Mouse (Mus musculus): ENCODE results near the gene Fbxw4. TPM values are rescaled to one million over a fixed set of nuclear protein-coding genes. Genes with fewer than 3 reads are reported as not detected.

The Fbxw4 gene
- 3.4 TPM in 2 replicates for polyA plus RNA-seq (2015; fragmentation: Nextera tagmentation; extraction: Ambion mirVana)

DNA sequence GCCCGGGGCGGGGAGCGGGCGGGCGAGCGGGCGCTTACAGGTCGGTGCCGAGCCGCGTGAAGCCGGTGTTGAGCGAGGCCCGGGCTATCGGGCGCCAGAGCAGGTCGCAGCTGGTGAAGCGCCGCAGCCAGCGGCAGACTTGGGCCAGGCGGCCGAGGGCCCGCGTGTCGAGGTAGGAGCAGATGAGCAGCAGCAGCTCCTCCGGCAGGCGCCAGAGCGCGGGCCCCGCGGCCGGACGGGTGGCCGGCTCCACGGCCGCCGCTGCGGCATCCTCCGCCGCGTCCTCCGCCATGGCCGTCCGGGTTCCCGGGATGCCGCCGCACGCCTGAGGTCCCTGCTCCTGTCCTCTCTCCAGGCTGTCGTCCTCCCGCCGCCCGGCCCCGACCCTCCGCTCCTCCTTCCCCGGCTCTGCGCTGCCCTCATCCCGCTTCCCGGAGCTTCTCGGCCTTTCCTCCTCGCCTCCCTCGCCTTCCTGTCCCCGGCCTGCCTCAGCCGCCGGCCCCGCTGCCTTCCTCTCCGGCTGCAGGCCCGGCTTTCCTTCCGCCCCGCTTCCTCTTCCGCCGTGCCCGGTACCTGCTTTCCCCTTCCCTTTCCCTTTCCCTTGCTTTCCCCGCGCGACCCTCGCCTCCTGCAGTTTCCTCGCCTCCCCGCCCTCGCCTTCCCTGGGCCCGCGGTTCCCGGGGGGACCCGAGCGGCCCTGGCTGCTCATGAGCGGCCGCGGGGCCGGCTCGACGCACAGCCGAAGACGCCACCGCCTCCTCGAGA lies at the start of gene Fbxw4:
Fbxw4 (minus strand) TSS at position 575 of the 765 bp plus-strand sequence.
- Histone ChIP-seq H3K9me3 (replicated peaks) (no peaks in the 10 kb centered on the region), H3K9ac (peak within 1 kb of the TSS; percentile 98), H3K4me1 (peaks cover 26% of the 10 kb centered on the region), H3K4me3 (peak within 1 kb of the TSS; percentile 84), H3K27ac (peak within 1 kb of the TSS; percentile 92), H3K4me2 (peak within 1 kb of the TSS; percentile 72), H3K36me3 (ENCODE audit: poor library complexity, severe bottlenecking) (no peaks in the 10 kb centered on the region), H3K27me3 (peaks cover 10% of the 10 kb centered on the region; the same call in 1 of the 2 replicates)
- WGBS: under 1% methylated on average over 62 of the region's 94 CpGs
- peak; percentile 91 for ATAC-seq

DNA sequence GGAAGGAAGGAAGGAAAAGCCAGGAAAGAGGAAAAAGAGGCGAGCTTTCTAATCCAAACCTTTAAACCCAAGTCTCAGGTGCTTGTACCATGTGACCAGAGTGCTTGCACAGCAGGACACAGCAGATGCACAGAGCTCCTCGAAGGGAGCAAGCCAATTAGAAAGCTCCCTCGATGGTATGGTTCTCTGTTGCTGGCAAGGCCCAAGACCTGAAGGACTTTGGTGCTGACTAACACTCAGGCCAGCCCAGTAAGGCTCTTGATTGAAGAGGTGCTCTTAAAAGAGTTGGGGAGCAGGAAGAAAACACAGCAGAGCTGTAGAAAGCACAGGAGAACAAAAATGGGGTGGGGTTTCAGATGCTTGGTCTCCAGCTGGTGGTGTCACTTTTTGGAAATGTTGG lies 48.6 kb upstream of the Fbxw4 start:
- ATAC-seq: no peak
- H3K36me3 ChIP-seq (ENCODE audit: poor library complexity, severe bottlenecking): no peaks in the 10 kb centered on the region

DNA sequence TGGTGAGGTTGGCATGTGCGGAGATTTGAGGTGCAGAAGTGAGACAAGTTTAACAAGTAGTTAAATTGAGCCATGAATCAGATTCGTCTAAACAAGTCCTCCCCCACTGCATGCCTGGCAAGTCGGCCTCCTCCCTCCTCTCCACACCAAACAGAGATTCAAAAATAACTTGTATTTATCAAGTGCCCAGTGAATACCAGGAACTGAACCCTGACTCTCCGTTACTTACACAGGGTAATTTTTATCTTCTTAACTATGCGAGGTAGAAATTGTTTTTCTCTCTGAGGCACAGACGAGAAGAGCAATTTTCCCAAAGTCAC lies 36.1 kb upstream of the Fbxw4 start:
- no peak for ATAC-seq
- H3K27me3 ChIP-seq: peaks cover 16% of the 10 kb centered on the region
- no peaks in the 10 kb centered on the region for H3K9me3 ChIP-seq (replicated peaks)
- H3K4me2 ChIP-seq: no peak overlapping the region
- 61% methylated on average over 6 of the region's 6 CpGs for WGBS
- H3K36me3 ChIP-seq (ENCODE audit: poor library complexity, severe bottlenecking): no peaks in the 10 kb centered on the region
- no peak overlapping the region for H3K9ac ChIP-seq
- H3K27ac ChIP-seq: no peak overlapping the region
- no peak overlapping the region for H3K4me3 ChIP-seq
- H3K4me1 ChIP-seq: peaks cover 8% of the 10 kb centered on the region; the same call in 1 of the 2 replicates

More for the DNA sequence above, 48.6 kb upstream of the Fbxw4 start:
- Histone ChIP-seq H3K4me3 (no peak overlapping the region), H3K4me1 (no peaks in the 10 kb centered on the region), H3K9ac (no peak overlapping the region), H3K27me3 (0 out of 2 replicates have a peak, but pooled peaks cover 3% of the 10 kb centered on the region), H3K4me2 (no peak overlapping the region), H3K9me3 (replicated peaks) (no peaks in the 10 kb centered on the region), H3K27ac (no peak overlapping the region)
- 66% methylated on average over 3 of the region's 3 CpGs for WGBS

DNA sequence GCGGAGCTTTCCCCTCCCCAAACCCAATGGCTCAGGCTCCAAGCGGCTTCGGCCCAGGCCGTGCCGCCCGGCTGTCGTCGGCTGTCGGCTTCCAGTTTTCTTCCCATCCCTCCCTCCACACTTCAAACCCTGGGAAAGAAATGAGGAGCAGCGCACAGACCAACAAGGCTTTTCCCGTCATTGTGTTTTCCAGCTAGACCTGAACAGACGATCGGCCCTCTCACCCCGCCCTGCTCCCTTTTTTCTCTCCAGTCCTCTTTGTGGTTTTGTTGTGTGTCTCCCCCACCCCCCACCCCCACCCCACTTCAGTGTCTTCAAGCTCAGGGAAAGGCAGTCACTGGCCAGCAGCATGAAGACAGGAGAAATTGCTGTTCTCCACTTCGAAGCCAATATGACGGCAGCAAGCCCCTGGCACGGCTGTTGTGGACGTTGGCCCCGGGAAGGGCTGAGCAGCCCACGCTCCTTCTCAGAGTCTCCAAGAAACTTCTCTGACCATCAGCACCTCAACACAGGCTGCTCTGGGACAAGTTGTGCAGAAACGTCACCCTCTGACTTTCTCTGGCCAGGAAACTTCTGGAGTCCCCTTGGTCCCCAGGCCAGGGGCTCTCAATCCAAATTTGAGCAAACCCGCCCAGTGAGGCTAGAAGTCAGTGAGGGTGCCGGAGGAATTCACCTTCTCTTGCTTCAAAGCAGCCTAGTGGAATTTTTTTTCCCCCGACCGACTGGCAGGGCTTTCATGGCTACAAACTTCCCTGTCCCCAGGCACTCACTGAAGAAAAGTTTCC lies 35.6 kb upstream of the Fbxw4 start:
- no peak overlapping the region for H3K27ac ChIP-seq
- H3K9me3 ChIP-seq (replicated peaks): no peaks in the 10 kb centered on the region
- no peak overlapping the region for H3K9ac ChIP-seq
- peak overlapping the region; percentile 18 for H3K4me2 ChIP-seq
- H3K27me3 ChIP-seq: peaks cover 16% of the 10 kb centered on the region
- no peak overlapping the region for H3K4me3 ChIP-seq
- no peak for ATAC-seq
- no peaks in the 10 kb centered on the region for H3K36me3 ChIP-seq (ENCODE audit: poor library complexity, severe bottlenecking)
- H3K4me1 ChIP-seq: peaks cover 8% of the 10 kb centered on the region; the same call in 1 of the 2 replicates
- WGBS: 25% methylated on average over 25 of the region's 25 CpGs

DNA sequence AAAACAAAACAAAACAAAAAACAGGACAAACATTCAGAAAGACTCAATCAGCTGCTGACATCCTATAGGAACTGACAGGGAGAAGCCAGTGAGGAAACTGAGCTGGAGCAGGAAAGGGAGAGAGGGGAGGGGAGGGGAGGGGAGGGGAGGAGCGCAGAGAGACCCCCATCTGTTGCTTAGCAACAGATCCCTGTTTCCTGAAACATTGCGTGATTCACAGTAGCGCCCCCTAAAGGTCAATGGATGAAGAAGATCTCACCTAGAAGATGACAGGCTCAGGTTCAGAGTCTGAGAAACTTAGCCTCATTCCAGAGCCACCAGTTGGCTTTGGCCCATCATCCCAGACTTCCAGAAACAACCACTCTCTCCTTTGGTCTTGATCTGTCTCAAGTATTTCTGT lies 33.9 kb upstream of the Fbxw4 start:
- Histone ChIP-seq H3K4me2 (no peak overlapping the region), H3K36me3 (ENCODE audit: poor library complexity, severe bottlenecking) (no peaks in the 10 kb centered on the region), H3K27ac (no peak overlapping the region), H3K9ac (no peak overlapping the region), H3K27me3 (peaks cover 16% of the 10 kb centered on the region), H3K9me3 (replicated peaks) (no peaks in the 10 kb centered on the region), H3K4me1 (peaks cover 8% of the 10 kb centered on the region; the same call in 1 of the 2 replicates), H3K4me3 (no peak overlapping the region)
- 40% methylated on average over 3 of the region's 3 CpGs for WGBS
- no peak for ATAC-seq

DNA sequence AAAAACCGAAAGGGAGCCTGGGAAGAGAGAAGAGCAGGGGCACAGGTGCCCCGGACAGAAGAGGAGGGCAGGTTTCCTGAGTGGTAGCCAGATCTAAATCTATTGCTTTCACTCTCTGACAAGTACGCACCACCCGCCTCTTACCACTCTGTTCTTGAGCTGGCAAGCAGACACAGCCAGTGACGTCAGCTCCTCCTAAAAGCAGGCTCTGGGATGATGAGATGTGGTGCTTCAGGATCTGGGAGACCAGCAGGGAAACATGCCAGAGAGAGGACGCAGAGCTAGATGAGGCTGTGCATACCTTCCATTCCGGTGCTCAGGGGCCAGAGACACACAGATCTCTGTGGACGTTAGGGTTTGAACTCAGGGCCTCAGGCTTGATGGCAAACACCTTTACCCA lies 32.1 kb upstream of the Fbxw4 start:
- 91% methylated on average over 8 of the region's 8 CpGs for WGBS
- Histone ChIP-seq H3K27ac (no peak overlapping the region), H3K36me3 (ENCODE audit: poor library complexity, severe bottlenecking) (no peaks in the 10 kb centered on the region), H3K9ac (no peak overlapping the region), H3K9me3 (replicated peaks) (no peaks in the 10 kb centered on the region), H3K4me2 (no peak overlapping the region), H3K27me3 (peaks cover 16% of the 10 kb centered on the region), H3K4me1 (peaks cover 8% of the 10 kb centered on the region; the same call in 1 of the 2 replicates), H3K4me3 (no peak overlapping the region)
- no peak for ATAC-seq

DNA sequence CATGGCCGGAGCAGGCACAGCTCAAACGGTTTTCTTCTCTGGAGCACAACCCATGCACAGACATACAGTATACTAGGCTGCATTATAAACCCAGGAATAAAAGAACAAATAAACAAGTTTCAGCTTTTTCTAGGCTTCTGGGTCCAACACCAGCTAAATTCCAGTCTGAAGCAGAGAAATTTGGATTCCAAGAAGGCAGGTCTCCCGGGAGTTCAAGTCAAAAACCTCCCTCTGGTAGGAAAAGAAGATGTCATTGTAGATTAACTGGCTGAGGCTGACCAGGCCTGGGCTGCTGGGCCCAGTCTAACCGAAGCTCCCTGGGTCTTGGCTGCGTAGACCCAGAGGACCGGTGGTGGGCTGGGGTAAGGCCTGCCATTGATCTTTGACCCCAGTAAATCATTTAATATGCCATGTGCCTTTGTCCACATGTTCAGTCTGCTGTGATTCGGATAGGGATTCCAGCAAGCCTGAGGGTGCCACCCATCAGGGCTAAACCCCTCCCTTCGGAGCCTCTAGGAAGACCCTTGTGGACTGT lies 31.0 kb upstream of the Fbxw4 start:
- Histone ChIP-seq H3K27ac (no peak overlapping the region), H3K9ac (no peak overlapping the region), H3K4me1 (peaks cover 8% of the 10 kb centered on the region; the same call in 1 of the 2 replicates), H3K4me2 (no peak overlapping the region), H3K4me3 (no peak overlapping the region), H3K27me3 (peaks cover 15% of the 10 kb centered on the region), H3K9me3 (replicated peaks) (no peaks in the 10 kb centered on the region), H3K36me3 (ENCODE audit: poor library complexity, severe bottlenecking) (no peaks in the 10 kb centered on the region)
- WGBS: 82% methylated on average over 8 of the region's 8 CpGs
- no peak for ATAC-seq

DNA sequence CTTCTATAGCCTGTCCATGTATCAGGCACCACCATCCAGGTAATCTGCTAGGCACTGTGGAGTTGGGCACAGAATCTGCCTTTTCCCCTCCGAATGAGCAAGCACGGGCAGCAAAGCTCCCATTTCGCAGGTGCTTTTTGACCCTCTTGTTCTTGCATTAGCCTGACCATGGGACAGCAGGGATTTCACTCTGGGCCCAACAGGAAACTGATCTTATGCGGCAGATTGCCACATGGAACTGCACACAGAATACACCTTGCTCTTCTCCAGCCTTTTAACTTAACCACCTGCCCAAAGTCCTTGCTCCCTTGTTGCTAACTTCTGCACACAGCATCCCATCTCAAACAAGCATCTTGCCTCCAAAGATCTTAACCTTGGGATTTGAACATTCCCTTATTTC lies 26.9 kb upstream of the Fbxw4 start:
- Histone ChIP-seq H3K4me1 (no peaks in the 10 kb centered on the region), H3K4me3 (no peak overlapping the region), H3K9ac (no peak overlapping the region), H3K27ac (no peak overlapping the region), H3K27me3 (peaks cover 4% of the 10 kb centered on the region; the same call in 1 of the 2 replicates), H3K4me2 (no peak overlapping the region), H3K36me3 (ENCODE audit: poor library complexity, severe bottlenecking) (no peaks in the 10 kb centered on the region), H3K9me3 (replicated peaks) (no peaks in the 10 kb centered on the region)
- no peak for ATAC-seq
- 72% methylated on average over 4 of the region's 4 CpGs for WGBS

DNA sequence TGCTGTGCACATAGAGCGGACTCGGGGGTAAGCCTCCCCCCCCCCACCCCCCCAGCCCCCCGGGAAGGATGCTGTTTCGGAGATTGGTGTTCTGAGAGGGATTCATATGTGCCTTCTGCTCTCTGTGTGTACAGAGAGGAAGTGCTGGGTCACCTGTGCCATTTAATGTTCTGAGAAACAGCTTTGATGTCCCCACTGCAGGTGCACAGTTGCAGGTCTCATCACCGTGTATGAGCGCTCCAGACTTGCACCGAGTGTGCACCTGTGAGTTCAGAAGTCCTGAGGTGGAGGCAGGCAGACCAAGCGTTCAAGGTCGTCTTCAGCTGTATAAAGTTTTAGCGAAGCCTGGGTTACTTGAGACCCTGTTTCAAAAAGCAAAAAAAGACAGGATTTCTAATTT lies 23.6 kb upstream of the Fbxw4 start:
- H3K9ac ChIP-seq: no peak overlapping the region
- no peak for ATAC-seq
- H3K27ac ChIP-seq: no peak overlapping the region
- no peaks in the 10 kb centered on the region for H3K36me3 ChIP-seq (ENCODE audit: poor library complexity, severe bottlenecking)
- 81% methylated on average over 10 of the region's 10 CpGs for WGBS
- no peaks in the 10 kb centered on the region for H3K9me3 ChIP-seq (replicated peaks)
- H3K27me3 ChIP-seq: peaks cover 9% of the 10 kb centered on the region
- no peaks in the 10 kb centered on the region for H3K4me1 ChIP-seq
- no peak overlapping the region for H3K4me3 ChIP-seq
- H3K4me2 ChIP-seq: no peak overlapping the region

DNA sequence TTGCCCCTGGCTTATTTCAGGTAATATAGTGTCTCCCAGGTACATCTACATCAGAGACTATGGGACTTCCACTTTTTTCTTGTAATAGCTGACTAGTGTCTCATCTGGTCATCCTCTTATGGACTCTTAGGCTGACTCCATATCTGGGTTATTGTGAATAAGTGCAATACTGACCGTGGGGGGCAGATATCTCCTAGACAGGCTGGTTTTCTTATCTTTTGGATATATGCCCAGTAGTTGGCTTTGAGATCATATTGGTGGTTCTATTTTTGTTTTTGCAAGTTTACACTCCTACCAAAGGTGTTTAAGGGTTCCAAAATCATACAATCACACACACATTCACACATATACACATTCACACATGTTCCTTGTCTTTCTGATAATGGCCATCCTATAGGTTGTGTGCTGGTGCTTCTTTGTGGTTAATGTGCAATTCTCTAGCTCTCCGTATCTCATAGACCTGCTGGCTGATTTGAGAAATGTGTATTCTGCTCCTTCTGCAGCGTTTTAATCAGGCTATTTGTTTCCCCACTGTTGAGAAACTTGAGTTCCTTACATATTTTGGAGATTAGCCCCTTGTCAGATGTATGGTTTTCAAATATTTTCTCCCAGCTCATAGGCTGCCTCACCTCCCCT lies 20.5 kb upstream of the Fbxw4 start:
- Histone ChIP-seq H3K27ac (no peak overlapping the region), H3K9me3 (replicated peaks) (no peaks in the 10 kb centered on the region), H3K27me3 (peaks cover 26% of the 10 kb centered on the region), H3K9ac (no peak overlapping the region), H3K4me2 (no peak overlapping the region), H3K4me1 (peaks cover 13% of the 10 kb centered on the region), H3K4me3 (no peak overlapping the region), H3K36me3 (ENCODE audit: poor library complexity, severe bottlenecking) (no peaks in the 10 kb centered on the region)
- WGBS: 73% methylated on average over 3 of the region's 3 CpGs
- no peak for ATAC-seq

DNA sequence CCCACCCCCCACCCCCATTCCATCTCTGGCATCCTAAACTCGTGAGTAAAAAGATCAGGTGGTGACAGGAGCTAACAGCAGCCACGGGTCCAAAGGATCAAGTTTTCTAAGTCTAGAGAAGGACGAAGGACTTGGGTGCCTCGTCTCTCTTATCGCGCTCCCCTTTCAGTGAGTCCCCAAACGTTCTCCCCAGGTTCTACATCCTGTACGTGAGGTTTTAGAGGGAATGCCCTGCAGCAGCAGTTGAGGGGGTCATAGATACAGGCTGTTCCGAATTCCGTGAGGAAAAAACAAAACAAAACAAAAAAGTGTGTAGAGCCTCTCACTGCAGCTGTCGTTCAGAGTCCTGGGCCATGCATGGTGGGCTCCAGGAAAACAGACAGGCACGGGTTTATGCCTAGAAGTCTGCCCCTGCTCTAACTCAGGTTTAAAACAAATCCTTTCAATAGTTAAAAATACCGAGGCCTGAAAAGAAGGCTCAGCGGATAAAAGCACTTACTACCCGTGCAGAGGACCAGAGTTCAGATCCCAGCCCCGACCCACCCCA lies 16.7 kb upstream of the Fbxw4 start:
- Histone ChIP-seq H3K27ac (no peak overlapping the region), H3K27me3 (peaks cover 59% of the 10 kb centered on the region), H3K9me3 (replicated peaks) (no peaks in the 10 kb centered on the region), H3K36me3 (ENCODE audit: poor library complexity, severe bottlenecking) (no peaks in the 10 kb centered on the region), H3K4me3 (peak overlapping the region; percentile 31; the same call in 1 of the 2 replicates), H3K4me2 (peak overlapping the region; percentile 58), H3K4me1 (peaks cover 14% of the 10 kb centered on the region), H3K9ac (no peak overlapping the region)
- ATAC-seq: no peak
- 3% methylated on average over 16 of the region's 16 CpGs for WGBS

All from forebrain, embryonic 13.5 days (tissue).